Mouse (Mus musculus) ovary, postnatal 10 days (tissue): ENCODE results near the gene Fam169b.
A peak's percentile ranks its signal among the peaks of the same experiment; 100 is the strongest.
"Not testable (repeated sequence)": the region's sequence is repeated elsewhere in the genome, so short reads cannot be mapped to it uniquely, and the experiment has no call there.

ENCODE experiments used
- DNase-seq: peaks from one replicate; pipeline ENCODE4 v3.0.0; 2022; ENCODE audit warnings: low spot score

Fam169b gene

GRCm38 (mm10) chr7:68286526-68287481 is 13.2 kb downstream of the Fam169b start:
- no peak for DNase-seq

DNA sequence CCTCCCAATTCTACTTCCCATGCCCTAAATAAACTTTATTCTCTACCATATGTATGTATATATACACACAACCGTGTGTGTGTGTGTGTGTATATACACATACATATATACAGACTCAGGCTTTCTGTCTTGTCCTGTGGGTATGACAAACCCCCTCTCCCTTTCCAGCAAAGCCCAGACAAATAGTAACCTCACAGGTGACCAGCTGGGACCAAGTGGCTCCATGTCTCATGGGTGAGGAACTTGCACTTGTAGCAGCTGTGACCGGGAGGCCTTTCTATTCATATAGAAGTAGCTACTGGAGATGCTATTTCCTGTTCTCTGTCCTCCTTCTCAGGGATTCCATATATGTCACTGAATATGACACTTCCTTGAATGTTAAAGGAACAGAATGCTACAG is 13.9 kb downstream of the Fam169b start:
- DNase-seq: no peak

DNA sequence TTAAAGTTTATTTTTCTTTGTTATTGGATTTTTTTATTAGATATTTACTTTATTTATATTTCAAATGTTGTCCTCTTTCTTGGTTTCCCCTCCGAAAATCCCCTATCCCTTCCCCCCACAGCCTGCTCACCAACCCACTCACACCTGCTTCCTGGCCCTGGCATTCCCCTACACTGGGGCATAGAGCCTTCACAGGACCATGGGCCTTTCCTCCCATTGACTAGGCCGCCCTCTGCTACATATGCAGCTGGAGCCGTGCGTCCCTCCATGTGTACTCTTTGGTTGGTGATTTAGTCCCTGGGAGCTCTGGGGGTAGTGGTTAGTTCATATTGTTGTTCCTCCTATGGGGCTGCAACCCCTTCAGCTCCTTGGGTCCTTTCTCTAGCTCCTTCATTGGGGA is 14.4 kb downstream of the Fam169b start:
- not testable (repeated sequence) for DNase-seq

- DNase-seq: no peak
Observed at GRCm38 (mm10) chr7:68289081-68289480, 15.4 kb downstream of the Fam169b start.

GRCm38 (mm10) chr7:68291603-68292002 is 18.0 kb downstream of the Fam169b start:
- no peak for DNase-seq

DNA sequence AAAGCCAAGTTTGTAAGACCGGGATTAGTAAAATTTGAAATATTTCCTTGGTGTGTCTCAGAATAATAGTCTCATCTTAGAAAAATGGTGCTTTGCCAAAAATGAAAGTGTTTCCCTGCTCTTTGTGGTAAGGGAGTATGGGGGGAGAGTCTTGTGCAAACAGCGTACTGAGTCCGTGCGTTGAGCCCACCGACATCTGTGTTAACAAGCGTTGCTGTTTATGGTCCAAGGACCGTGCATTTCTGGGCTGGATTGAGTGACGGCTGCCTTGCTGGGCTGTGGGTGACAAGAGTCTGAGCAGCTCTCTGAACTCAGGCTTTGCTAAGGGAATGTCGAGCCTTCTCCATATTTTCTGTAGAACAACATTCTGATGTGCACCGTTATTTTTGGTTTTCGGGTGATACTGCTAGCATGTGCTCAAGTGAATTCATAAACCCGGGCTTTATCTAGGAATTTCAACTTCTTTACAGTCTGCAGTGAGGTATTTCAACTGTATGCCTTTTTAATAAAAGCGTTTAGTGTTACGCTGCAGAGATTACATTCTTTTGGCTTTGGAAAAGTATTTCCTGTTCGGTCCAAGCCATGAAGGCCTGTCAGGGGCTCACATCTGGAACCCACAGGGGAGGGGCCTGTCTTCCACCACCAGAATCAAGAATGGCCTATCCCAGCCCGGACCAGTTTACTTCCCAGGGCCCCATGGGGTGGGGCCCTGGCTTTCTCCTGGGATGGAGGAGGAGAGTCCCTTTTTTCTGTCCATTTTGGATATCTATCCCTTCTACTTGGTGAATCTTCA is 20.6 kb downstream of the Fam169b start:
- DNase-seq: no peak

GRCm38 (mm10) chr7:68296487-68296886 is 22.8 kb downstream of the Fam169b start:
- no peak for DNase-seq

DNA sequence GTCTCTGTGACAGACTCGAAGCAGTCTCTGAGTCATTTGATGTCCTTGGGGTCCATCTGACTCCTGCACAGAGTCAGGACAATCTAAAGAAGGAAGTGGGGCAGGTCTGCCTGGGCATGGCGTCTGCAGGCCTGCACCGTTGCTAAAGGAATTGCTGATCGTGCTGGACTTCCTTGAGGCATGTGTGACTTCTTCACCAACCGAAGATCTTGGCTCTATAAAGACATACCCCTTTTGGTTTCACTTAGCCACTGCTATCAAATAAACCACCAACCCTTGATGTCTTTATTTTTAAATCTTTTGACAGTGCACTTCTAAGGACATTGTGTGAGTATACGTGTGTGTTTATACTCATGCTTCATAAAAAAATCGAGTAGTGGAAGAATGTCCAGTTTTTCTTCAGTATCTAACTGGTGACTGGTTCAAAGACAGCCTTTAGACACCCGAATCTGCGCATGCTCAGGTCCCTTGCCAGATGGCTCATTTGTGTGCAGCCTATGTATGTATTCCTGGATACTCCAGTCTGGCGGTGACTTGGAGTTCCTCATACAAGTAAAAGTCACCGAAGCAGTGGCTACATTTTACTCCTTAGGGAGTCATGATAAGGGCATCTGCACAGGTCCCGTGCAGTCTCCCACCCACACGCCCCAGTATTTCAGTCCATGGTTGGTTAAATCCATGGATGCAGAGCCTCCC is 24.9 kb downstream of the Fam169b start:
- no peak for DNase-seq

GRCm38 (mm10) chr7:68301160-68301559 is 27.5 kb downstream of the Fam169b start:
- no peak for DNase-seq

GRCm38 (mm10) chr7:68302586-68303433 is 29.2 kb downstream of the Fam169b start:
- peak; percentile 30 for DNase-seq

- DNase-seq: no peak
Observed at GRCm38 (mm10) chr7:68303685-68304084, 30.0 kb downstream of the Fam169b start.

DNA sequence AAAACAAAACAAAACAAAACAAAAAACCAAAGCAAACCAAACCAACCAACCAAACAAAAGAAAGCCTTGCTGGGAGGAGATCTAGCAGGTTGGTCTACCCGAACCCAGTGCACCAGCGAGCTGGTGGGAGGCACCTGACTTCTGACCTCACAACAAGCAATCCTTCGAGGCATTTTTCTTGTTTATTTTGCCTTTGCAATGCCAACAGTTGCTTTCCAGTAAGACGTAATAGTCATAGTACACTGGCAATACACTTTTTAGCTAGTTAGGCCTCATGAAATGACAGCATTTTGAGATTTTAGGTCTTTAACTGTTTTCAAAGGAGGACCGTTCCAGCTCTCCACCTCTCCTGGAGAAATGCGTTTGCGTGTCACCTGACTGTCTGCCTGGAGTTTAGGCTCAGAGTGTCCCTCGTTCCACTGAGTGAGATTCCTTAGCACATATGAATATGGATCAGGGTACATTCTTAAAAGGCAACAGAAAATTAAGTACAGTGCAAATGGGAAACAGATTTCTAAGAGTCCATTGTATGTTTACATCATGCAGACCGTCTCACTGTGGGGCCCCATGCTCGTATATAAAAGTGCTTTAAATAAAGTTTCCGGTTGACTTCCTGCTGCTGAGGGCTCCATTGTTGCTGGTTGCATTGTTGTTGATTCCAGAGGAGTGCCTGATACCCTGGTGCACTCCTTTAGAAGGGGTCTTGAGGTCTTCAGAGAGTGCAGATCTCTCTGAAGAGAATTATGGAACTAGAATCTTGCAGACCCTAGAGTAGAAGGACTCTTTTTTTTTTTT is 32.3 kb downstream of the Fam169b start:
- no peak for DNase-seq

- no peak for DNase-seq
Observed at GRCm38 (mm10) chr7:68306756-68307155, 33.1 kb downstream of the Fam169b start.

GRCm38 (mm10) chr7:68311469-68311868 is 37.8 kb downstream of the Fam169b start:
- no peak for DNase-seq

- no peak for DNase-seq
Observed at GRCm38 (mm10) chr7:68312395-68312794, 38.8 kb downstream of the Fam169b start.

DNA sequence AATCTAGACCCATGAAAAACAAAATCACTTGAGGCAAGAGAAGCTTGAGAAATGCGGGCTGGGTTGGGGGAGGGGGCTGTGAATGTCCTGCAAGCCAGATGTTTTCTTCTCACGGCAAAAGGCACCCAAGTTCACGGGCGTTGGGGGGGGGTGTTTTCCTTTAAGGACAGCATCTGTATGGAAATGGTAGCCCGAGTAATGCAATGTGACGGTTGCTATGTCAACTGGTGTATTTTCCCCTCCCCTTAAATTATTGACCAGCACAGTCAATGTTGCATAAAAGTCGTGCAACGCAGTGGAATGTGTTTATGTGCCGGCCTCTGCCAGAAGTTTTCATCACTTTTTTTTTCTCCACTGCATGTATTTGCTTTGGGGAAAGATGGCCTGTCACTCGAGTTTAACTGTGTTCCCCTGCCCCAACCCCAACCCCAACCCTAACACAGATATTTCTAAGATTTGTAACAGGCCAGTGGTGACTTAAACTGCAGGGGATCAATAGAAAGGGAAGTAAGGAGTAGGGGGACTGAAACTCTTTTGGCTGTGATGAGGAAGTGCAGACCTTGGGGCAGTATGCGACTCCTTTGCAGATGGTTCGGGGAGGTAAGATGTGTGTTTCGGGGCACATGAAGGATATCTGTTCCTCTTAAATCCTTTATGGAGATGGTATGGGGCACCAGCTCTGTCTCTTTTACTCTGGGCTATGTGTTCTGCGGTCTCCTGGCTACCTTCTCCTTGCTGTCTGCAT is 39.6 kb downstream of the Fam169b start:
- DNase-seq: no peak

- DNase-seq: no peak
Observed at GRCm38 (mm10) chr7:68314286-68314685, 40.6 kb downstream of the Fam169b start.

DNA sequence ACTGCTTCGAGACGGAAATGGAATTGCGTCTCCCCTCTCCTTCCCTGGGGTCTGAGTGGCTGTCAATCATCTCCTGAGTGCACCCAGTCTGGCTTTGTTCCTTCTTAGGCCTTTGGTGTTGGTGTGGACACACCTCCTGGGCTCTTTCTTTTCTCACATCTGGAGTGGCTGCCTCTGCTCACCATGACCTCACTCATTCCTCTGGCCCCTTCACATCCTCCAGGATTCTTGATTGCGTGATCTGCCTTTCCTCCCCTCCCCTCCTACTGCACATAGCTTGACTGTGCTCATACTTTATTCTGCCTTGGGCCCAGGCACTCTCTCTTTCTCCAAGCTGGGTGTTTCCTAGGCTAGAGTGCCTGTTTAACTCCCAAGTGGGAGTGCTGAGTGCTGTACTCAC is 41.4 kb downstream of the Fam169b start:
- DNase-seq: no peak

GRCm38 (mm10) chr7:68318006-68318788 is 44.6 kb downstream of the Fam169b start:
- no peak for DNase-seq
